Mouse (Mus musculus): ENCODE measurements around the gene Acad10. TPM values are rescaled to one million over a fixed set of nuclear protein-coding genes. Genes with fewer than 3 reads are reported as not detected.
"Not testable (repeated sequence)": the region's sequence is repeated elsewhere in the genome, so short reads cannot be mapped to it uniquely, and the experiment has no call there.

Acad10 gene
- polyA plus RNA-seq, 1 experiment: 3.4 TPM

GRCm38 (mm10) chr5:121627871-121628270 is 32.4 kb downstream of the Acad10 start:
- Histone ChIP-seq H3K36me3 (replicated peaks; ENCODE audit: low read length) (peaks cover 52% of the 10 kb centered on the region), H3K4me1 (peaks cover 16% of the 10 kb centered on the region), H3K4me3 (replicated peaks) (no peak overlapping the region), H3K27me3 (replicated peaks) (no peaks in the 10 kb centered on the region), H3K9me3 (no peaks in the 10 kb centered on the region)
- TF ChIP-seq GATA1 (IDR thresholded peaks at IDR 0.05; ENCODE audit: borderline replicate concordance, low read length) (no peak), FLI1 (IDR thresholded peaks at IDR 0.05; ENCODE audit: low read length) (no peak)

GRCm38 (mm10) chr5:121623241-121623640 is 37.1 kb downstream of the Acad10 start:
- peaks cover 38% of the 10 kb centered on the region for H3K36me3 ChIP-seq (replicated peaks; ENCODE audit: low read length)
- TF ChIP-seq FLI1 (IDR thresholded peaks at IDR 0.05; ENCODE audit: low read length): no peak
- no peak for TF ChIP-seq GATA1 (IDR thresholded peaks at IDR 0.05; ENCODE audit: borderline replicate concordance, low read length)
- peaks cover 26% of the 10 kb centered on the region for H3K4me1 ChIP-seq
- no peaks in the 10 kb centered on the region for H3K27me3 ChIP-seq (replicated peaks)
- no peaks in the 10 kb centered on the region for H3K9me3 ChIP-seq
- H3K4me3 ChIP-seq (replicated peaks): no peak overlapping the region

GRCm38 (mm10) chr5:121621102-121621501 is 39.2 kb downstream of the Acad10 start:
- H3K4me3 ChIP-seq (replicated peaks): no peak overlapping the region
- H3K27me3 ChIP-seq (replicated peaks): no peaks in the 10 kb centered on the region
- H3K36me3 ChIP-seq (replicated peaks; ENCODE audit: low read length): peaks cover 31% of the 10 kb centered on the region
- no peak for TF ChIP-seq FLI1 (IDR thresholded peaks at IDR 0.05; ENCODE audit: low read length)
- no peak for TF ChIP-seq GATA1 (IDR thresholded peaks at IDR 0.05; ENCODE audit: borderline replicate concordance, low read length)
- H3K4me1 ChIP-seq: peaks cover 37% of the 10 kb centered on the region
- H3K9me3 ChIP-seq: no peaks in the 10 kb centered on the region

GRCm38 (mm10) chr5:121618592-121619513 is 41.5 kb downstream of the Acad10 start, which contains the start of gene Acad12:
Gene Acad12 (minus strand): TSS chr5:121618938.
- Histone ChIP-seq H3K27me3 (replicated peaks) (no peaks in the 10 kb centered on the region), H3K36me3 (replicated peaks; ENCODE audit: low read length) (peaks cover 18% of the 10 kb centered on the region), H3K9me3 (no peaks in the 10 kb centered on the region), H3K4me1 (peaks cover 47% of the 10 kb centered on the region), H3K4me3 (replicated peaks) (peak within 1 kb of the TSS; percentile 93)
- TF ChIP-seq GATA1 (IDR thresholded peaks at IDR 0.05; ENCODE audit: borderline replicate concordance, low read length): no peak
- no peak for TF ChIP-seq FLI1 (IDR thresholded peaks at IDR 0.05; ENCODE audit: low read length)

GRCm38 (mm10) chr5:121614921-121615320 is 45.4 kb downstream of the Acad10 start:
- H3K36me3 ChIP-seq (replicated peaks; ENCODE audit: low read length); H3K9me3 ChIP-seq; H3K27me3 ChIP-seq (replicated peaks); H3K4me3 ChIP-seq (replicated peaks): not testable (repeated sequence)
- H3K4me1 ChIP-seq: peaks cover 43% of the 10 kb centered on the region

- H3K4me3 ChIP-seq (replicated peaks): no peak overlapping the region
- H3K27me3 ChIP-seq (replicated peaks): no peaks in the 10 kb centered on the region
- H3K4me1 ChIP-seq: peaks cover 25% of the 10 kb centered on the region
- TF ChIP-seq GATA1 (IDR thresholded peaks at IDR 0.05; ENCODE audit: borderline replicate concordance, low read length) (no peak), FLI1 (IDR thresholded peaks at IDR 0.05; ENCODE audit: low read length) (no peak)
- H3K9me3 ChIP-seq: no peaks in the 10 kb centered on the region
- peaks cover 9% of the 10 kb centered on the region for H3K36me3 ChIP-seq (replicated peaks; ENCODE audit: low read length)
Measured at GRCm38 (mm10) chr5:121612036-121612435, 48.3 kb downstream of the Acad10 start.

GRCm38 (mm10) chr5:121609556-121610135 is 50.7 kb downstream of the Acad10 start:
- not testable (repeated sequence) for H3K4me3 ChIP-seq (replicated peaks); H3K27me3 ChIP-seq (replicated peaks); H3K9me3 ChIP-seq
- Histone ChIP-seq H3K36me3 (replicated peaks; ENCODE audit: low read length) (peaks cover 14% of the 10 kb centered on the region), H3K4me1 (peaks cover 21% of the 10 kb centered on the region)

GRCm38 (mm10) chr5:121606151-121606550 is 54.2 kb downstream of the Acad10 start:
- Histone ChIP-seq H3K4me3 (replicated peaks) (no peak overlapping the region), H3K9me3 (no peaks in the 10 kb centered on the region), H3K36me3 (replicated peaks; ENCODE audit: low read length) (peaks cover 12% of the 10 kb centered on the region), H3K4me1 (peaks cover 18% of the 10 kb centered on the region), H3K27me3 (replicated peaks) (no peaks in the 10 kb centered on the region)
- TF ChIP-seq GATA1 (IDR thresholded peaks at IDR 0.05; ENCODE audit: borderline replicate concordance, low read length) (no peak), FLI1 (IDR thresholded peaks at IDR 0.05; ENCODE audit: low read length) (no peak)

GRCm38 (mm10) chr5:121603815-121604214 is 56.5 kb downstream of the Acad10 start:
- peaks cover 15% of the 10 kb centered on the region for H3K36me3 ChIP-seq (replicated peaks; ENCODE audit: low read length)
- not testable (repeated sequence) for H3K4me3 ChIP-seq (replicated peaks)
- H3K4me1 ChIP-seq: peaks cover 23% of the 10 kb centered on the region

GRCm38 (mm10) chr5:121601547-121602299 is 58.6 kb downstream of the Acad10 start:
- peak overlapping the region; percentile 86 for H3K4me3 ChIP-seq (replicated peaks)
- peaks cover 44% of the 10 kb centered on the region for H3K4me1 ChIP-seq
- TF ChIP-seq FLI1 (IDR thresholded peaks at IDR 0.05; ENCODE audit: low read length) (no peak), GATA1 (IDR thresholded peaks at IDR 0.05; ENCODE audit: borderline replicate concordance, low read length) (no peak)
- H3K27me3 ChIP-seq (replicated peaks): no peaks in the 10 kb centered on the region
- H3K36me3 ChIP-seq (replicated peaks; ENCODE audit: low read length): peaks cover 19% of the 10 kb centered on the region
- no peaks in the 10 kb centered on the region for H3K9me3 ChIP-seq

More at GRCm38 (mm10) chr5:121603815-121604214, 56.5 kb downstream of the Acad10 start:
- not testable (repeated sequence) for H3K27me3 ChIP-seq (replicated peaks); H3K9me3 ChIP-seq
